Mouse (Mus musculus) kidney, embryonic 16.5 days (tissue): ENCODE data around the gene Itgb3. TPM values are rescaled to one million over a fixed set of nuclear protein-coding genes. Genes with fewer than 3 reads are reported as not detected.

Experiments used
- ATAC-seq: fragments of 200-750 bp; cut with Nextera tagmentation; 2 replicates; pipeline ENCODE4 v1.8.0; 2017; ENCODE audit warnings: moderate TSS enrichment; ENCODE audit not compliant: low FRiP score, low TSS enrichment
- H3K27ac ChIP-seq: fragments of 300-500 bp; sonication (generic); 2 replicates; pipeline ENCODE4 v1.5.1; 2014; ENCODE audit warnings: low read length
- H3K27me3 ChIP-seq: fragments of 300-500 bp; sonication (generic); 2 replicates; pipeline ENCODE4 v1.6.1; 2014; ENCODE audit warnings: low read length, control low read depth, mixed read lengths; ENCODE audit not compliant: insufficient read depth
- H3K36me3 ChIP-seq: fragments of 300-500 bp; sonication (generic); 2 replicates; pipeline ENCODE4 v1.6.1; 2014; ENCODE audit warnings: low read length, control low read depth, mixed read lengths; ENCODE audit not compliant: insufficient read depth
- H3K4me1 ChIP-seq: fragments of 300-500 bp; sonication (generic); 2 replicates; pipeline ENCODE4 v1.6.1; 2014; ENCODE audit warnings: low read length, control low read depth, mixed read lengths; ENCODE audit not compliant: insufficient read depth
- H3K4me2 ChIP-seq: fragments of 300-500 bp; sonication (generic); replicated peaks from 2 replicates; pipeline ENCODE4 v1.6.1; 2014; ENCODE audit warnings: low read depth, low read length
- H3K4me3 ChIP-seq: fragments of 300-500 bp; sonication (generic); 2 replicates; pipeline ENCODE4 v1.5.1; 2014; ENCODE audit warnings: mild to moderate bottlenecking, low read length
- H3K9ac ChIP-seq: fragments of 300-500 bp; sonication (generic); replicated peaks from 2 replicates; pipeline ENCODE4 v1.6.1; 2014; ENCODE audit warnings: low read length
- H3K9me3 ChIP-seq: fragments of 300-500 bp; sonication (generic); 2 replicates; pipeline ENCODE4 v1.6.1; 2016; ENCODE audit warnings: low read length, control low read depth
- WGBS: fragments of 180-500 bp; shearing (Covaris S2); extraction: QIAGEN DNeasy Blood & Tissue Kit; methylation state at CpG from one replicate; pipeline ENCODE4 v1.1.7; 2014; 5-methylcytosine and 5-hydroxymethylcytosine counted together
- polyA plus RNA-seq: library from polyadenylated mRNA; unstranded; fragments of >200 nt; fragmentation: Nextera tagmentation; extraction: Ambion mirVana; gene quantifications from 2 replicates; pipeline ENCODE4 v1.2.1, GENCODE M21; 2015

The Itgb3 gene
- polyA plus RNA-seq, 1 experiment from 2014 or later = 3.1 TPM

DNA sequence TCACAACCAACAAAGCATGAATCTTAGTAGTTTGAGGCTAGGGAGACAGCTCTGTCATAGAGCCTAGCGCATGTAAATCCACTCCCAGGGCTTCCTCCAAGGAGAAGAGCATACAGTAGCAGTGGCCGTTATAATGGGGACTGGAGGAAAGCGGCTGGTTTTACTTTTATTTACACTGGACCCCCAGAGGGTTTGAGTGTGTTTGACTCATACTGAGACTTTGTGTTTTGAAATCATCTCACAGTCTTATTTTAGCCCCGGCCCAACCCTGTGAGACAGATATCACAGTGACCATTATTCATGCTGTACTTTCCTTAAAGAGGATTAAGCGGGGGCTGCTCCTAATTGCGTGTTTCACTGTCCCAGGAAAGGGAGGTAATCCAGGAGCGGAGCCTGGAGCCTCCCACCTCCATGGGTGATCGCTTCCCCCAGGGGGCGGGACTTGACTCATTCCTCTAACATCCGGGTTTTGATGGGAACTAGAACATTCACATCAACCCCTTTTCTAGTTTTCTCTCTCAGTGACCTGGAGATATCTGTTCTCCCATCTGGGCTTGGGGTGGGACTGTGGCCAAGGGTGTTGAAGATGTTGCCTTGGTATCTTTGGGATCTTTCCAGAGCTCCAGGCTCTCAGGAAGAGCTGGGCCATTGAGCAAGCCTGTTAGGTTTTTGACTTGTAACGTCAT lies 20.0 kb downstream of the Itgb3 start:
- Histone ChIP-seq H3K9me3 (no peaks in the 10 kb centered on the region), H3K36me3 (no peaks in the 10 kb centered on the region), H3K4me1 (peaks cover 21% of the 10 kb centered on the region), H3K27me3 (no peaks in the 10 kb centered on the region), H3K27ac (no peak overlapping the region), H3K4me3 (no peak overlapping the region), H3K9ac (no peak overlapping the region), H3K4me2 (no peak overlapping the region)
- WGBS = 36% methylated on average over 11 of the region's 11 CpGs
- no peak for ATAC-seq

- no peak for ATAC-seq
- no peaks in the 10 kb centered on the region for H3K27me3 ChIP-seq
- no peak overlapping the region for H3K27ac ChIP-seq
- H3K4me1 ChIP-seq = peaks cover 21% of the 10 kb centered on the region
- H3K4me3 ChIP-seq = no peak overlapping the region
- no peaks in the 10 kb centered on the region for H3K9me3 ChIP-seq
- no peaks in the 10 kb centered on the region for H3K36me3 ChIP-seq
- H3K9ac ChIP-seq = no peak overlapping the region
- H3K4me2 ChIP-seq = no peak overlapping the region
- WGBS = 90% methylated on average over 5 of the region's 5 CpGs
These were observed 20.8 kb downstream of the Itgb3 start for GRCm38 (mm10) chr11:104628566-104628965.

- no peaks in the 10 kb centered on the region for H3K36me3 ChIP-seq
- H3K27me3 ChIP-seq = no peaks in the 10 kb centered on the region
- H3K4me3 ChIP-seq = no peak overlapping the region
- no peak overlapping the region for H3K27ac ChIP-seq
- 71% methylated on average over 7 of the region's 7 CpGs for WGBS
- no peak overlapping the region for H3K9ac ChIP-seq
- no peak for ATAC-seq
- H3K9me3 ChIP-seq = no peaks in the 10 kb centered on the region
- H3K4me1 ChIP-seq = peaks cover 12% of the 10 kb centered on the region
- H3K4me2 ChIP-seq = no peak overlapping the region
These were observed 22.5 kb downstream of the Itgb3 start for GRCm38 (mm10) chr11:104630185-104630835.

- no peak for ATAC-seq
- Histone ChIP-seq H3K36me3 (no peaks in the 10 kb centered on the region), H3K27ac (no peak overlapping the region), H3K4me2 (no peak overlapping the region), H3K9me3 (no peaks in the 10 kb centered on the region), H3K4me3 (no peak overlapping the region), H3K27me3 (no peaks in the 10 kb centered on the region), H3K9ac (no peak overlapping the region), H3K4me1 (peaks cover 3% of the 10 kb centered on the region; the same call in 1 of the 2 replicates)
- 48% methylated on average over 1 of the region's 1 CpGs for WGBS
These were observed 23.5 kb downstream of the Itgb3 start for GRCm38 (mm10) chr11:104631306-104631705.

GRCm38 (mm10) chr11:104637010-104637409 lies 29.2 kb downstream of the Itgb3 start:
- no peak overlapping the region for H3K9ac ChIP-seq
- H3K4me3 ChIP-seq = no peak overlapping the region
- H3K9me3 ChIP-seq = no peaks in the 10 kb centered on the region
- 81% methylated on average over 14 of the region's 14 CpGs for WGBS
- no peaks in the 10 kb centered on the region for H3K4me1 ChIP-seq
- no peak for ATAC-seq
- no peak overlapping the region for H3K27ac ChIP-seq
- no peak overlapping the region for H3K4me2 ChIP-seq
- no peaks in the 10 kb centered on the region for H3K27me3 ChIP-seq
- no peaks in the 10 kb centered on the region for H3K36me3 ChIP-seq

DNA sequence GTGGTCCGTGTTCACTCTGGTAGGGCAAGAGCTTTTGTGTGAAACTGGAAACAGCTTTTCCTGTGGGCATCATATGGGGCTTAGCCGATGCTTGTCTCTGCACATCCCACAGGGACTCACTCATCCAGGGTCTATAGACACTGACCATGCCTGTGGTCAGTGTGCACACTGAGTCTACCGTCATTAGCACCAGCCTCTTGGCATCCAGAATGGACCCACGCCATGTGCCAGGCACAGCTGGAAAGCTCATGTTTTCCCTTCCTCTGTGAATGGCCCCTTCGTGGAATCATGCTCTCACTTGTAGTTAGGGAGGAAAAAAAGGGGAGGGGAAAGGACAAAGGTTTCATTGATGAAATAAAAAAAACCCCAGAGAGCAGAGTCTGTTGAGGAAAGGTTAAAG lies 30.2 kb downstream of the Itgb3 start:
- no peaks in the 10 kb centered on the region for H3K4me1 ChIP-seq
- H3K9me3 ChIP-seq = no peaks in the 10 kb centered on the region
- no peak for ATAC-seq
- no peak overlapping the region for H3K4me3 ChIP-seq
- 70% methylated on average over 5 of the region's 5 CpGs for WGBS
- no peak overlapping the region for H3K27ac ChIP-seq
- no peaks in the 10 kb centered on the region for H3K27me3 ChIP-seq
- H3K4me2 ChIP-seq = no peak overlapping the region
- no peak overlapping the region for H3K9ac ChIP-seq
- no peaks in the 10 kb centered on the region for H3K36me3 ChIP-seq

- Histone ChIP-seq H3K27ac (no peak overlapping the region), H3K4me2 (no peak overlapping the region), H3K4me1 (no peaks in the 10 kb centered on the region), H3K36me3 (no peaks in the 10 kb centered on the region), H3K27me3 (no peaks in the 10 kb centered on the region), H3K9ac (no peak overlapping the region), H3K4me3 (no peak overlapping the region), H3K9me3 (no peaks in the 10 kb centered on the region)
- ATAC-seq = no peak
- 65% methylated on average over 2 of the region's 2 CpGs for WGBS
These were observed 31.1 kb downstream of the Itgb3 start for GRCm38 (mm10) chr11:104638906-104639305.

GRCm38 (mm10) chr11:104639634-104640033 lies 31.8 kb downstream of the Itgb3 start:
- H3K27ac ChIP-seq = no peak overlapping the region
- no peak overlapping the region for H3K9ac ChIP-seq
- no peaks in the 10 kb centered on the region for H3K4me1 ChIP-seq
- 60% methylated on average over 9 of the region's 9 CpGs for WGBS
- no peaks in the 10 kb centered on the region for H3K27me3 ChIP-seq
- H3K4me3 ChIP-seq = no peak overlapping the region
- H3K9me3 ChIP-seq = no peaks in the 10 kb centered on the region
- H3K36me3 ChIP-seq = no peaks in the 10 kb centered on the region
- no peak for ATAC-seq
- H3K4me2 ChIP-seq = no peak overlapping the region

- no peak overlapping the region for H3K4me3 ChIP-seq
- H3K4me2 ChIP-seq = no peak overlapping the region
- H3K27ac ChIP-seq = no peak overlapping the region
- ATAC-seq = no peak
- H3K9ac ChIP-seq = no peak overlapping the region
- H3K4me1 ChIP-seq = no peaks in the 10 kb centered on the region
- no peaks in the 10 kb centered on the region for H3K9me3 ChIP-seq
- H3K36me3 ChIP-seq = no peaks in the 10 kb centered on the region
- WGBS = 72% methylated on average over 10 of the region's 10 CpGs
- no peaks in the 10 kb centered on the region for H3K27me3 ChIP-seq
These were observed 33.1 kb downstream of the Itgb3 start for GRCm38 (mm10) chr11:104640894-104641293.

DNA sequence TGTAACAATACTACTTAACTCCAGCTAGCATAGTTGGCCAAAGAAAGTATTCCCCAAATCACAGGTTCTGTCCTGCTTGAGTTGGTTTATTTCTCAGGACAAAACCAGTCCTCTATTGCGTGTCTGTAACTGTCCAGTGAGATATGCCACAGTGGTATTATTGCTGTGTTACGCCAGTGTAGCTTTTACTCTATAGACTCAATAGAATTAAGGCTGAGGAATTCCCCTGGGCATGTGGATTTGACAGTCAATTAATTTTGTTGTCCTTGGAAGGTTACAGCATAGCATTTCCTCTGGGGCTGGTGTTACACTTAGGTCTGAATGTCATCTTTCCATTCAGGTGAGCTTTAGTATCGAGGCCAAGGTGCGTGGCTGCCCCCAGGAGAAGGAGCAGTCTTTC lies 35.4 kb downstream of the Itgb3 start:
- Histone ChIP-seq H3K27me3 (no peaks in the 10 kb centered on the region), H3K9ac (no peak overlapping the region), H3K4me2 (no peak overlapping the region), H3K4me1 (no peaks in the 10 kb centered on the region), H3K27ac (no peak overlapping the region), H3K9me3 (no peaks in the 10 kb centered on the region), H3K36me3 (no peaks in the 10 kb centered on the region), H3K4me3 (no peak overlapping the region)
- WGBS = 83% methylated on average over 4 of the region's 4 CpGs
- no peak for ATAC-seq
